Mouse (Mus musculus): ENCODE results near the gene Fbxo33.
"Not testable (repeated sequence)": the region's sequence is repeated elsewhere in the genome, so short reads cannot be mapped to it uniquely, and the experiment has no call there.

Fbxo33 gene

DNA sequence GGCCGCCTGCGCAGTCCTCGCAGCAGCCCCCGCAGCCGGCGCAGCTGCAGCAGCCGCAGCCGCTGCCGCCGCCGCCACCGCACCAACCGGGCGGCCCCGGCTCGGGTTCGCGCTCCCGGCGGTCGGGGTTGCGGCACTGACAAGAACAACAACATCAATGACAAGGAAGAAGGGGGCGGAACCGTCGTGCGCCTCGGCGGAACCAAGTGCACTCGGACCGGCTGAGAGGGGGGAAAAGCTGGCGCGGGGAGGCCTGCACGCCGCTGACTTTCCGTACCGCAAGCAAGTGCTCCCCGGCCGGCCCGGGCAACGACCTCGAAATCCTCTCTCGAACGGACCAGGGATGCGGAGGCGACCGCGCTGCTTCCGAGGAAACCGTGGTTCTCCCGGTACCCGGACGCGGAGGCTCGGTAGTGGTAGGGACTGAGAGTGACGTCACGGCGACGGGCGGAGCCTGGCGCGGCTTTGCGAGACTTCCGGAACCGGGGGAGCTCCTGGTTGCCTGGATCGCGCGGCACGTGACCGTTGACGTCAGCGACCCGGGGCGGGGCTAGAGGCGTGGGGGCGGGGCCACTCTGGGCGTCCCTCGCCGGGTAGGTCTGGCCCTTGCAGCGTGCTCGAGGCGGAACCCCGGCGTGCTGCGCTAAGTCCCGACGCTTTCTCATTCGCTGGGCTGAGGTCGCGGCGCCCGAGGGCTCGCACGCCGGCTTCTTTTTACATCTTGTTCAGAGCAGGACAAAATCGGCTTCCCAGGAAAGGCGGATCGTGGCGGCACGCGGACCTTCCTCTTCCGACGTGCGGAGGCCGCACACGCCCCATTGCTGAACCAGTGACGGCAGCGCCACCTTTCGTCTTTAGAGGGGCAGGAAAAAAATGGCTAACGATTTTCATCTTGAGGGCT lies at the start of gene Fbxo33:
Gene Fbxo33 (minus strand): TSS at position 401 of the 901 bp plus-strand sequence.
- CTCF ChIA-PET: interaction anchor here in 2 of 4 experiments (0.6 to 1.1 kb wide), 4 partner anchors 18 to 1954 kb away, joined by 3 to 5 read pairs (median 3); partner anchors contain the start of gene Pnn (in 1 of the 2)
- POLR2A ChIA-PET: interaction anchor here (0.5 to 5.0 kb wide), 64 partner anchors 8 to 810 kb away, joined by 3 to 46 read pairs (median 5); partner anchors contain the start of genes Pnn (in 4 of the 4), Gemin2 (in 3 of the 4), Sec23a (in 2 of the 4) and Trappc6b (in 1 of the 4)

DNA sequence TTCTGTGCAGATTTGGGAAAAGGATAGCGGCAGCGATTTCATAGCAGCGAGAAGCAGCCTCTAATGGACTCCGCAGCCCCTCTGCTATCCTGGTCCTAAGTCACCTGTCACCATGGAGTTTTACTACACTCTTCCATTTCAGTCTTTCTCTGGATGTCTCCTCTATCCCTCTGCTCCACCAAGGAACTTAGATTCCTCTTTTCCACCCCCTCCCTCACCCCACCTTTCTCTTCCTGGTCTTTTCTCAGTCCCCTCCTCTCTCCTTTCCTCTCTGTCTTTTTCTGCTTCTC lies 46.4 kb upstream of the Fbxo33 start:
- ChIA-PET POLR2A (no interaction called here), CTCF (interaction anchor here in 2 of 4 experiments (0.5 to 1.0 kb wide), 2 partner anchors 310 to 502 kb away, joined by 3 to 5 read pairs; no protein-coding TSS in a partner anchor)

DNA sequence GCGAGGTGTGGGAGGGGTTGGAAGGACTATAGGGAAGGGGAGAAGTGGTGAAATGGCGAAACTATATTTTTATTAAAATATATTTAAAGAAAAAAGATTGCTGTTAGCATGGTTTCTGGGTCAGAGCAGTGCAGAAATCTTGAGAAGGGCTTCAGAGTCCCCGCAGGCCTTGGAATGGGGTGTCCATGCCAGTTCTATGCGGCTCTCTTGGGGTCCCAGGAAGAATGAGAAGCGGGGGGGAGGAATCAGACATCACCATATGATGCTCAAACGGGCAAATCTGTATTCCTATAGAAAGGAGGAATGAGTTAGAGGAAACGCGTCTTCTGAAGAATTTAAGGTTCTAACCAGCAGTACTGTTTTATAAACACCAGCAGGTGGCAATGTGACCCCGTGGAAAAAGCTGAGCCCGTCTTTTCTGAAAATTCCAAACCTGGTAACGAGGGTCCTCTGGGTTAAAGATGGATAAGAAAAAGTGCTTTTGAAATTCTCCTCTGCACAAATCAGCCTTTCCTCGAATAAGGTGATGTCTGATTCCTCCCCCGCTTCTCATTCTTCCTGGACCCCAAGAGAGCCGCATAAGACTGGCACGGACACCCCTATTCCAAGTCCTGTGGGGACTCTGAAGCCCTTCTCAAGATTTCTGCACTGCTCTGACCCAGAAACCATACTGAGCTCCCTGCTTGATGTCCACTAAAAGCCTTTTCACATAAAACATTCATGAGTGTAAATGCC lies 45.8 kb upstream of the Fbxo33 start:
- ChIA-PET POLR2A (no interaction called here), CTCF (interaction anchor here in 2 of 4 experiments (0.5 to 1.0 kb wide), 2 partner anchors 310 to 502 kb away, joined by 3 to 5 read pairs; no protein-coding TSS in a partner anchor)

DNA sequence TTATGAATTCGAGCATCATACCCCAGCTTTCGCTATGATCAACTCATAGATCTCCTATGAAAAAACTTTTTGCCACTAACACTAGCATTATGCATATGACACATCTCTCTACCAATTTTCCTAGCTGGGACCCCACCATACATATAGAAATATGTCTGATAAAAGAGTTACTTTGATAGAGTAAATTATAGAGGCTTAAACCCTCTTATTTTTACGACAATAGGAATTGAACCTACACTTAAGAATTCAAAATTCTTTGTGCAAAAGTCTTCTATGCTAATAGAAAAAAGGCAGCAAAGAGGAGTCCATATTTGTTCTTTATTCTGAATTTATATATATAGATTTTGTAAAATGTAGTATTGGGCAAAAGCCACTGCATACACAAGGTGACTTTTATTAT lies 43.3 kb upstream of the Fbxo33 start:
- ChIA-PET POLR2A (no interaction called here), CTCF (no interaction called here)

DNA sequence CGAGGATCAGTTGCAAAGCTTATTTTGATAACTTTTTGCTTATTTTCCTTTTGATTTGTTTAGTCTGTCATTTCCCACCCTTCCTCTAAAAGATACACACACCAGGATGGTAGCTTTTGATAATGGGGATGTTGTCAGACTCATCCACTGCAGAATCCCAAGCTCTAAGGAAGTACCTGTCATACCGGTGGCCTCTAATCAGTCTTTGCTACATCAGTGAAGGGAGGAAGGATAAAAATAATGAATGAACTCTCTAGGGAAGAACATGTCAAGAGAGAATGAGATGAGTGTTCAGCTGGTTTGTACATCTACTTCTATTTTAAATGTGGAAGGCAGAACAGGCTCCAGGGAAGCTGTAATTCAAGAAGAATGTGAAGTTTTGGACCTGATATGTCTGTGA lies 41.3 kb upstream of the Fbxo33 start:
- CTCF ChIA-PET: interaction anchor here in 1 of 4 experiments (0.6 kb wide), 1 partner anchor 314 kb away, joined by 3 read pairs; no protein-coding TSS in a partner anchor
- POLR2A ChIA-PET: interaction anchor here in 1 of 4 experiments (0.6 kb wide), 1 partner anchor 1164 kb away, joined by 3 read pairs; no protein-coding TSS in a partner anchor

DNA sequence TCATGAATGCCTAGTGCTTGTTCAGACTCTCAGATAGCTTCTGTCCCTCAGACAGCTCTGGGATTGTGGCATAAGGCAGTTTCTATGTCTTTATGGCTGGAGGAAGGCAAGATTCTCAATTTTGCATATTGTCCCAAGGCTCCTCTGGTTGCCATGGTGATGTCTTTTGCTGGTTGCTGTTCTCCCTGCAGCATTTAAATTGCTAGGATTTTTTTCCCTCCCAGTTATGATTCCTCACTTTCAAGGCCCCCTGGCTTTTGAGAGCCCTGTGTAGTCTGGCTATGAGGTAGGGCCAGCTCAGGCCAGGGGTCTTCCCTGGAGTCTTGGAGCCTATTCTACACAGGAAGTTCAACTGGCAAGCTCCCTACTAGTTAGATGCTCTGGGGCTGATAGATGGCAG lies 40.8 kb upstream of the Fbxo33 start:
- ChIA-PET CTCF (interaction anchor here in 1 of 4 experiments (0.6 kb wide), 1 partner anchor 313 kb away, joined by 3 read pairs; no protein-coding TSS in a partner anchor), POLR2A (interaction anchor here in 1 of 4 experiments (0.6 kb wide), 1 partner anchor 1164 kb away, joined by 3 read pairs; no protein-coding TSS in a partner anchor)

DNA sequence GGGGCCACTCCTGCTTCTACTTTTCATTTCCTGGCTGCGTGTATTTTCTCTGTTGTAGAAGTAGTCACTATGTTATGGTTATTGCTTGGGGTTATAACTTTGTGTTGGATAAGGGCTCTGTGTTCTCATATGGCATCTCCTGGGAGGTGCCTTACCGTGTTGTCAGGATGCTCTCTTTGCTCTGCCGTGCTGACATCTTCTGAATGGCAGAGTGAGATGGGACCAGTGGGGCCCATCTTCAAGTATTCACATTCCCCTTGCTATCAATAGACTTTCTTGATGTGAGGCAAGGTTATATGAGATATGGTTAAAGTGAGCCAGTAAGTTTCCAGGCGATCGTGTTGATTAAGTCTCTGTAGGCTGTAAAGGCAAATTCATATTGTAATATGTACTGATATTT lies 39.5 kb upstream of the Fbxo33 start:
- POLR2A ChIA-PET: no interaction called here
- CTCF ChIA-PET: no interaction called here

DNA sequence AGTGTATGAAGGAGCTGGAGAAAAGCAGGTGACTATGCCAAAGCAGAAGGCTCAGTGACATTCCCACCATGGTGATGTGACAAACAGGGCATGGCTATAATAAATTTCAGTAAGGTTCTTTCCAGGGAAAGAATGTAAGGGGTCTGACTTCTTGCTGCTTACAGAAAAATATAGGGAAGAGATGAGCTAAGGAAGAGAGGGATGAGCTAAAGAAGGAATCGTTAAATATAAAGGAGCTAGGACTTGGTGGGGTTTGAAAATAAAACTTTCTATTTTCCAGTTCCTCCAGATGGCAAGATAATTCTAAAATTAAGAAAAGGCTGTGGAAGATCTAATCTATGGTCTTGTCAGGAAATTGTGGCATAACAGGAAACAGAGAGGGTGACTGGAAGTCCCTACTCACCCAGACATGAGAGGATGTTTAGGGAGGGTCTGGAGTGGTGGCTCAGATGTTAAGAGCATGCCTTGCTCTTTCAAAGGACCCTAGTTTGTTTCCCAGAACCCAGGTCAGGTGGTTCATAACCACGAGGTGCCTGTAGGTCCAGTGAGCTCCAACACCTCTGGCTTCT lies 30.8 kb upstream of the Fbxo33 start:
- ChIA-PET CTCF (no interaction called here), POLR2A (no interaction called here)

DNA sequence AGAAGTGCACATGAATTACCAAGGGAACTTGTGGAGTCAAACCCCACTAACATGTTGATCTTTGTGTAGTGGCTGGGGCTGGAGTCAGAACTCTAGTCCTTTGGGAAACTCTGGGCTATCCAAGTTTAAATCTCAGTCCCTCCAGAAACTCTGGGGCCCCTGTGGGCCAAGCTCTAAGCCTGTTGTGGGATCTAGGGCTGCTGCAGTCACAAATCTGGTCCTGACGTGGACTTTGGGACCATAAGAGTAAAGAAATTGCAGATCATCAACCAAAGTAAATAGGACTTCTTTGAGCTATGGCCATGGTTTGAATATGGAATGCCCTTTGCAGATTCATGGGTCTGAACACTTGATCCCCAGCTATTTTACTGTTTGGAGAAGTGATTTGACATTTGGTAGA lies 29.4 kb upstream of the Fbxo33 start:
- ChIA-PET POLR2A (no interaction called here), CTCF (no interaction called here)

DNA sequence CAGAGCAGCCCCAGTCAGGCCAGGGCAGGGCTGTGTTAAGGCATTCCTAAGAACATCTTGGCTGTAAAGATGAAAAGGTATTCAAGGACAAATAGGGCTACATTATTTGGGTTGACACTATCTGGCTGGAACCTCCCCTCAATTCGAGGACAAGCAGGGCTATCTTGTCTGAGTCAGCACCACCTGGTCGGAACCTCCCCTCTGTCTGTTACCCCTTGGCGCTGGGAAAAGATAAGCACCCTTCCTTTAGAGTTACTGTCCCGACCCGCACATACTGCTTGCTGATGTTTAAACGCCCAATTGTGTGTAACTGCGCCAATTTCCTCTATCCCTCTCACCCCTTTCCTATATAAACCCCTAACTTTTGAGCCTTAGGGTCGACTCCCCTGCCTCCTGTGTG lies 21.5 kb upstream of the Fbxo33 start:
- CTCF ChIA-PET, POLR2A ChIA-PET: not testable (repeated sequence)

DNA sequence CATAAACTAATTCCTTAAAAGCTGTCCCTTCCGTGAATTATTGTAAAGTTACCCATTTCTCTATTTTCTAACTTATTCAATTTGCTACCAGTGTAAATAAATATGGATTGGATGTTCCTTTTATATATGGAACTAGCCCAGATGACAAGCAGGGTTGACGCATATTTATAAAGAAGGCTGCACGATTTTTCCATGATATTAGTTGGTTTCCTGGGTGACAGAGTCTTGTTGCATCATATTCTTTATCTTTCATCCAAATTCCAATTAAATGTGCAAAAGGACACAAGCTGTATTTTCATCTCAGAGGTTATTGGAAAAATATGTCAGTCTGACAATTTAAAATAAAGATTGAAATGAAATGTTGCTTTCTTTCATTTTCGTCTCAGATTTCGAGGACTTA lies 18.9 kb upstream of the Fbxo33 start:
- ChIA-PET POLR2A (no interaction called here), CTCF (no interaction called here)

DNA sequence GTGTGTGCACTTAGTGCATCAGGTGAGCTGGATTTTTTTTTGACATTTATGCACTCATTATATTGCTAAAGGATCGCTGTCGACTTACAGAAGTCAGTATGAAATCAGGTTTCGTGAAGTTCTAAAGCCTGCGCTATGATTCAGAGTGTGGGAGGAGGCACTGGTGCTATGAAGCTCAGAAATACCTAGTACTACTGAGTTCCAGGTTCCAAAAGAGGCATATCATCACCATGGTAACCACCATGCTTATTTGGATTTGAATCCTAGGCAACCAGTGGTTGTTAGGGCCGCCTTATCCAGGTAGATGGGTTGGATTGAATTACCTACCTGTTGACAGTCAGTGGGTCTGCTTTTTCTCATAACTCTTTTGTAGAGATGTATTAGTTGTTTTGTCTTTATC lies 8.9 kb upstream of the Fbxo33 start:
- ChIA-PET CTCF (no interaction called here), POLR2A (interaction anchor here in 1 of 4 experiments (0.7 kb wide), 1 partner anchor 162 kb away, joined by 3 read pairs; the partner anchor contains the start of gene Pnn)

DNA sequence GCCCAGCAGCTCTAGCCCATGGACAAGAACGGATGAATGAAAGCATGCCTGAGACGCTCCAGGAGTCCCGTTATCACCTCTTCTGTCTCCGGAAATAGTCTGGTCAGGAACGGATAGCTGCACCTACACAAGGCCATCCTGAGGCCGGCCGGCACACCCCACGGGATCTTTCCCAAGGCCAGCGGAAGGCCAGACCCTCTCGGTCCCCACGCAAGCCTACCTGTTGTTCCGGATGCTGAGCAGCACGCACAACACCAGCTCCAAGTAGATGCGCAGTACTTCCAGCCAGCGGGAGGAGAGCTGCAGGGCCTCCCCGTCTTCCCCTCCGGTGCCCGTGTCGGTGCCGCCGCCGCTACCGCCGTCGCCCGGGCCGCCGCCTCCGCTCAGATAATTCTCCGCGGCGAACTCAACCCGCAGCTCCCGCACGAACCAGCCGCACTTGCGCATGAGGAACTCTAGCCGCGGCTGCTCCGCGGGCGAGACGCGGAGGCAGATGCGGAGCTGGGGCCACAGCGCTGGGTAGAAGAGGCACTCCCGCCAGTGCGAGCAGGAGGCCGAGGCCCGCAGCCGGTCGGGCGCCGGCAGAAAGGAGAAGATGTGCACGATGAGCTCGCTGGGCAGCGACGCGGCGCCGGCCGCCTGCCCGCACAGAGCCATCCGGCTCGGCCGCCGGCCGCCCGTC lies 744 bp downstream of the Fbxo33 start:
- CTCF ChIA-PET: interaction anchor here in 2 of 4 experiments (0.6 to 0.7 kb wide), 4 partner anchors 17 to 1955 kb away, joined by 3 to 5 read pairs (median 3); no protein-coding TSS in a partner anchor
- POLR2A ChIA-PET: interaction anchor here (0.6 to 5.0 kb wide), 57 partner anchors 8 to 809 kb away, joined by 3 to 46 read pairs (median 5); partner anchors contain the start of genes Pnn (in 3 of the 4), Gemin2 (in 2 of the 4), Sec23a (in 2 of the 4) and Trappc6b (in 1 of the 4)

DNA sequence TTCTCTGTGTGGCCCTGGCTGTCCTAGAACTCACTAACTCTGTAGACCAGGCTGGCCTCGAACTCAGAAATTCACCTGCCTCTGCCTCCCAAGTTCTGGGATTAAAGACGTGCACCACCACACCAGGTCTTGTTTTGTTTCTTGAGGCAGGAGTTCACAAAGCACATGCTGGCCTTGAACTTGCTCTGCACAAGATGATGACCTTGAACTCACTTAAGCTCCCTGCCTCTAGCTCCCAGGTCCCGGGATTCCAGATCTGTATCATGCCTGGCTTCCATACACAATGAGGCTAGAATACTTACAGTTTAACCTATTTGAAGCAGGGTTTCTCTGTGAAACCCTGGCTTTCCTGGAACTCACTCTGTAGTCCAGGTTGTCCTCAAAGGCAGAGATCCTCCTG lies 2.2 kb downstream of the Fbxo33 start:
- POLR2A ChIA-PET: interaction anchor here in 3 of 4 experiments (0.7 to 5.0 kb wide), 12 partner anchors 10 to 835 kb away, joined by 3 to 46 read pairs (median 7); partner anchors contain the start of genes Gemin2 (in 1 of the 3) and Sec23a (in 1 of the 3)
- CTCF ChIA-PET: no interaction called here

DNA sequence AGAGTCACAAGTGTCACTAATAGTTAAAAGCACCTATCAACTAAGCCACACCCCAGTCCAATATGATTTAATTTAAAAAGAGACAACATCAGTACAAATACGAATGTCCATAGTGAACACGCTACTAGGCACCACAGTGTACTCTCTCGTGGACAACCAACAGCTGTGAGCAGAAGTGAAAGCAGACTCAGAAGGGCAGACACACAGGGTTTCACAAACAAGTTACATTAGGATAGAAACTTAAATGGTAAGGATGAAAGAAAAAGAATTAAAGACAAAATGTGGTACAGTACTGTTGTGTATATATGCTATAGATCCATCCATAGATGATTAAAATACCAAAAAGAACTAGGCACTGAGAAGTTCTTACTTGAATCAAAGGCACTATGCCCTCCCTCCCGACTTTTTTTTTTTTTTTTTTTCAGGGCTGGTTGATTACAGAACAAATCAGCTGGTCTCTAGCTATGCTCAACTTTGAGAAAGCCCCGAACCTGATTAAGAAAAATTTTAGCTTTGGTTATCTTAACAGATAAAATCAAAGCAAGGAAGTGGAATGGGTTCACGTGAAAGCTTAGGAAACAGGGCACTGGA lies 2.8 kb downstream of the Fbxo33 start:
- POLR2A ChIA-PET: interaction anchor here in 3 of 4 experiments (0.7 to 5.0 kb wide), 11 partner anchors 9 to 835 kb away, joined by 3 to 46 read pairs (median 7); partner anchors contain the start of genes Gemin2 (in 1 of the 3) and Sec23a (in 1 of the 3)
- CTCF ChIA-PET: no interaction called here

DNA sequence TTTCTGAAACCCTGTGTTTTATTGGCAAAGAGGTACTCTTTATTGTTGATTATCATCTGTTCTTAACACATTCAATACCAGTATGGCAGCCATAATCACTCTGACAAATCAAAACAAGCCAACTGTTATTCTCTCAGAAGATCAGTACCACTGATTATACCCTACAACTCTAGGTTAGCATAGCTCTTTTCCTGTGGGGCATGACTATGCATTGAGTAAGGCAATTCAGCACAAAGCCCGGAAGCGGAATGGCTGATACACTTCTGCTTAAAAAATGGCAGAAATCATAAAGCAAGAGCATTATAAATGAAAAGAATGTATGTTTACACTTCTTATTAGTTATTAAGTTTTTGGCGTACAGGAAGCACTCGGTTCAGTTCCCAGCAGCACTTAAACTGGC lies 3.3 kb downstream of the Fbxo33 start:
- ChIA-PET CTCF (no interaction called here), POLR2A (interaction anchor here in 2 of 4 experiments (1.3 to 5.0 kb wide), 5 partner anchors 10 to 84 kb away, joined by 3 to 39 read pairs (median 7); no protein-coding TSS in a partner anchor)

DNA sequence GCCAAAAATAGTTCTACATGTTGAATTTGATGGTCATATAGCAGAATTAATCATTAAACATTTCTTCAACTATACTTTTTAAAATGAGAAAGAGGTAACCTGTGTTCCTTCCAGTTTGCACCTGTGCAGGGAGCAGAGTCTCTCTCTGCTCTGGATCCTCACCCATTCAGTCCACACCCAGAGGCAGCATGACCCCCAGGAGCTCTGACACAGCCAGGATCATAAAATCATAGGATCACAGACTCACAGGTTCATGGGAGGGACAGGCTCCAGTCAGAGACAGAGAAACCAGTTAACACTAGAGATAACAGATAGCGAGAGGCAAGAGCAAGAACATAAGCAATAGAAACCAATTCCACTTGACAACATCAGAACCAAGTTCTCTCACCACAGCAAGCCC lies 11.7 kb downstream of the Fbxo33 start:
- ChIA-PET CTCF (no interaction called here), POLR2A (interaction anchor here in 1 of 4 experiments (1.8 to 2.1 kb wide), 2 partner anchors 10 to 12 kb away, joined by 6 read pairs; partner anchors contain the start of gene Fbxo33)

DNA sequence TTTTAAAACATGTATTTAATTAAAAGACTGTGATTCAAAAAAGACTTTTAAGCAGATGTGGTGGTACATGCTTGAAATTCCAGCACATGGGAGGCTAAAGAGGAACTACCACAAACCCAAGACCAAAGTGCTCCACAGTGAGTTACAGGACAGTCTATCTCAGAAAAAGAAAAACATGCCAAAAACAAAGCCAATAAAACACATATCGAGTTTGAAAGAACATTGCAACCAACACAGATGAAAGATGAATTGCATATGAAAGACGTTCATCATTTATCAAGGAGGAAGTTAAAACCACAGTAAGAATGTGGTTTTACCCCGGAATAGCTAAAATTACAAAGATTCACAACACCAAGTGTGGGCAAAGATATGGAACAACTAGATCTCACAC lies 12.5 kb downstream of the Fbxo33 start:
- CTCF ChIA-PET: no interaction called here
- POLR2A ChIA-PET: interaction anchor here in 2 of 4 experiments (1.8 to 3.3 kb wide), 3 partner anchors 8 to 12 kb away, joined by 6 to 31 read pairs (median 7); partner anchors contain the start of gene Fbxo33 (in 1 of the 2)

Data from embryonic stem cell, embryonic (primary cell).